Mouse (Mus musculus): ENCODE results near the gene Gsto2.

GRCm38 (mm10) chr19:47871515-47871914 is 6.2 kb downstream of the Gsto2 start:
- TF ChIP-seq USF1 (IDR thresholded peaks at IDR 0.05; ENCODE audit: low read depth) (no peak), POLR2A (IDR thresholded peaks at IDR 0.05; ENCODE audit: insufficient read length, low read depth) (no peak), MYOD1 (IDR thresholded peaks at IDR 0.05; ENCODE audit: control insufficient read depth in 1 of 3, insufficient read length in 2 of 3, low read depth in 2 of 3) (no peak), TCF12 (IDR thresholded peaks at IDR 0.05; ENCODE audit: insufficient read depth, poor library complexity, severe bottlenecking) (no peak), E2F4 (IDR thresholded peaks at IDR 0.05; ENCODE audit: insufficient read depth) (no peak), SRF (IDR thresholded peaks at IDR 0.05; ENCODE audit: control insufficient read depth, insufficient read length, low read depth) (no peak), POLR2AphosphoS2 (IDR thresholded peaks at IDR 0.05; ENCODE audit: insufficient read length, low read depth) (no peak), MYOG (IDR thresholded peaks at IDR 0.05; ENCODE audit: control insufficient read depth in 1 of 3, insufficient read depth in 1 of 3, insufficient read length in 2 of 3, low read depth in 2 of 3) (no peak)

All from myocyte (in vitro differentiated cells).